Mouse (Mus musculus) liver (tissue): ENCODE data around the gene D5Ertd579e.
A peak's percentile ranks its signal among the peaks of the same experiment; 100 is the strongest.

Experiments
- DNase-seq: peaks from one replicate; pipeline ENCODE4 v3.0.0-alpha.2; 2020; ENCODE audit warnings: mixed read lengths

D5Ertd579e gene

DNA sequence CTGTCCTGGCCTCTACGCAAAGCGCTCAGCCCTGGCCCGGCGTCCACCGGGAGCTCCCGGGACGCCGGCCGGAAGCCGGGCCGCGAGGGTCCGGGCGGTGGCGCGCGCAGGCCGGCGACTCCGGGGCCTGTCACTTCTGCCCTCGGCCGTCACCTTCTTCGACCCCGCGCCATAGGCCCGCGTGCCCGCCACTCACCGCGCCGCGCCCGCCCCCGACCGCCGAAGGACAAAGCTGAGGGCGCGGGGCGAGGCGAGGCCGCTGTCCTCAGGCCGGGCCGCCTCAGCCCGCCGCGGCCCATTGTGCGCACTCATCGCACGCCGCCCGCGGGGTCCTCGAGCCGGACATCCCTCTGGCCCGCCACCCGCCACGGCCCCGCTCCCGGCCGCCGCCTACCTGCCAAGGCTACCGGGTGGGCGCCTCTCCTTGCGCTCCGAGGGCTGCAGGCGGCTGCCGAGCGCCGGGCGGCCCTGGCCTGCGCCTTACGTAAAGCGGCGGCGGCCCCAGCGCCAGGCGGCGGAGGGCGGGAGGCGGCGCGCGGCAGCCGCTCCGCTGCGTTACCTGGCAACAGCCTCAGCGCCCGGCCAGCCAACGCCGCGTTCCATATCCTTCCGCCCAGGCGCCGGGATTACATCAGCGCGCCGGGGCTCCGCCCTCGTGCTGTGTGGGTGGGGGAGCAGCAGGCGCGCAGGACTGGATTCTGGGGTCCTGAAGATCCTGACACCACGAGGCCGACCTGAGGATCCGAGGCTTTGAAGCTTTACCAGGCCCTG, at the start of gene D5Ertd579e:
D5Ertd579e (minus strand) TSS at position 564 of the 771 bp plus-strand sequence.
- DNase-seq, result peak; percentile 96

DNA sequence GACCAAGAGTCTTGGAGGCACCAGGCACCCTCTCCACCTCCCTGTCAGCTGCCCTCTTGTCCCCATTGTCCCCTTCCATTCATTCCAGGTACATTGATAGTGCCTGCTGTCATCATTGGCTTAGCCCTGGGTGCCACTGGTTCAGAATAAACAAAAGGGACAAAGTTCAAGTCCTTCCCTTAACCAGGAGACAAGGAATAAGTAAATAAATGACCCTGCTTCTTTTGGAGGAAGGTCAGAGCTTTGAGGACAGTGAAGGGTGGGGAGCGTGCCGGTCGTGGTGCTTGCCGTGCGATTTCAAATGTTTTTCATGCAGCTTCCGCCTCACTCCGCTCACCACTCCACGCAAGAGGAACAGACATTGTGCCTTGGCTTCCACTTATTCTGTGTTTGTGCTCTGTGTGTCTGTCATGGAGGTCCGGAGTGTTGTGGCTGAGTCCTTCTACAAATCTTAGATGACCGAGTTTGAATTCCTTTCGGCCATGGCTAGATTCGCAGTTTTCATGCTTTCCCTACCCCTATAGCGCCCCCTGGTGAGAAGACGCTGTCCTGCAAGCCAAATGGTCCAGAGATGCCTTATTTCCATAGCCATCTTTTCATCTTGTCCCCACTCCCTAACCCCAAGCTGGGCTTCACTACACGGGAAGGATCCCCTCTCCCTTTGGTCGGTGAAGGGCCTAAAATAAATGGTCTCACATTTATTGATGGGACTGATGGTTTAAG, 46.5 kb upstream of the D5Ertd579e start:
- peak; percentile 87 for DNase-seq

DNA sequence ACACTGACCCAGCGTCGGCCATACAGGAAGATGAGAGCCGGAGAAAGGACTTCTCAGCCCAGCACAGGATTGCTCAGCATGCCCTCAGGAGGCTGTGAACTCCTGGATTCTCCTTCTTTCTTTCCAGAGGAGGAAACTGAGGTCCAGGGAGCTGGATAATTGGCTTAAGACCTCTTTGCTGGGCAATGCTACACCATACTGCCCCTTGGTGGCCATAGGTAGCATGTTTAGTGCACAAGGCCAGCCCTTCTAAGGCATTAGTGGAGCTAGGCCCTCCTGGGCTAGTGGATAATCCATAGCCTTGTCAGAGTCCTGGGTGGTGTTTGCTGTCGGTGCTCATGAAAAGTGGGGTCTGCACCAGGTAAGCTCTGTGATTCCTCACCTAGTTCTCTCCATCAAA, 44.0 kb upstream of the D5Ertd579e start:
- DNase-seq, result peak; percentile 75

DNA sequence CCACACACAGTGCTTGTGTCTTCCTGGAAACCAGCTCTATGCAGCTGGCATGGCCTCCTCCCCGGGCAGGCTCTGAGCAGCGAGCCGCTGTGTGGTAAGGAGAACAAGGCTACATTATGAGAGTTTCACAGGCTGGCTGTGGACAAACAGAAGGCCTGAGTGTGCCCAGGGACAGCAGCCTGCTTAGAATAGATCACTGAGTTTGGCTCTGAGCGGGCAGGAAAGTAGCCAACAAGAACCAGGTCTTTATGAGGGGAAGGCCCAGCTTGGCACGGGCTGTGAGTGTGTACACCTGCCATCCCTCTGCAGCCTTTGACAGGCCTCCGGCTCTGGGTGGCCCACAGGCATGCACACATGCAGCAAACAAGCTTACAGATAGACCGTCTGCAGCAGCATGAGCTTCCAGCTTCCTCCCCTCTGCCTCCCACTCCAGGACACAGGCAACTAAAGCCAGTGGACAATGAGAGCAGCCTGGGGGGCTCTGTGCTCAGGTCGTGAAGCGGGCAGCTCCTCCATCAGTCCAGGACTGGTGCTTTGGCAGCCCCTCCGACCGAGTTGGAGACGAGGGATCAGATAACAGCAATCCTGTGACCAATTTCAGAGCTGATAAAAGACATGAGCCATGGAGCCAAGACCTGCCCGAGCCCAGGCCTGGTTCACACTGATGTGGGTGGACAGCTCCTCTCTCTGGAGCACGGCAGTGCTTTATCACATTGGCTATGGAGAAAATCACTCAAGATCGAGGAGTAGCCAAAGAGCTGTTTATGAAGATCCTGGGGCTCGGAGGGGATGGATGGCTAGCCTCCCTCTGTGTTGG, 43.2 kb upstream of the D5Ertd579e start:
- DNase-seq, result peak; percentile 44

DNA sequence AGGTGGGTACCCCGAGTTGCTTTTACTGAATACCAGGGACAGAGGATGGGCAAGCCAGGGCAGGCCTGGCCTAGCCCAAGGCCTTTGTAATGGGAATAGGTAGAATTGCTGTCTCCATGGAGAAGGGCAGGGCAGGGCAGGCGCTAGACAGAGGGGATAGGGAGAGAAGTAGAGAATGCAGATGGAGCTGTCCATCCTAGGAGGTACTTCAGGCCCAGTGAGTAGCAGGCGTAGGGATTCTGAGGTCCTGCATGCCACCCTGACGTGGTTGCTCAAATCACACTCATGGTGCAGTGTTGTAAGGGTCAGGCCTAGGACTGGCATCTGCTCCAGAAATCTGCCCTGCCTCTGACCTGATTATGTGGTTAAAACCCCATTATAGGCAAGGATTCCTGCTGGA, 41.9 kb upstream of the D5Ertd579e start:
- DNase-seq, result no peak

DNA sequence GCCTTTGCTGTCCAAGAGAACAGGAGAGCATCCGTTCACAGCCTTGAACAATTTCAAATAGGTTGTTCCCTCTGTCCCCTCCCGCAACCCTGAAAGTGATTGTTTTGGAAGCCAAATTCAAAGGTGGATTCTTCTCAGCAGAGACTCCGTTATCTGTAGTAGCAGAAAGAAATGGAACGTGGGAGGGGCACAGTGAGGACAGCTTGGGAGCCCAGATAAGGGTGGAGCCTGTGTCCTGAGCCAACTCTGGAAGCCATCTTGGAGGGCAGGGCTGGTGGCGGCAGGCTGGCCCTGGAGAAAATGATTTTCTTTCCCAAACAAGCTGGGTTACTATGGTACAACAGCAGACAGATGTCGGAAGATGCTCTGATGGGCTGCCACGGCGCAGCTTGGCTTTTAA, 40.2 kb upstream of the D5Ertd579e start:
- DNase-seq, result peak; percentile 93

DNA sequence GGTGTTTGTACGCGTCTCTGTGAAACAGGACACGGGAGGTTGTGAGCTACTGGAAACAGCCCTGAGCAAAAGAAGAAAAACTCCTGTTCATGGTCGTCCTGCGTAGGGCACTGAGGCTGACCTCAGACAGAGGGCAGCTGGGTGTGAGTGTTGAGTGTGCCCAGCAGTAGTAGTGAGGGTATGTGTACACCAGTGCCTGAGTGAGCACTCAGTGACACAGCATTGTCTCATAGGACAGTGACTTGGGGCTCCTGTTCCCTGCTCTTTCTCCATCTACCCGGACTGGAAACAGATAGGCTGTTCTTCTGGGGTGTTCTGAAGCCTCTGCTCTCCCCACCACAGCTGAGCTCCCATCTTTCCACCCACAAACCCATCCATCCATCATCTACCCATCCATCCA, 39.3 kb upstream of the D5Ertd579e start:
- peak; percentile 54 for DNase-seq

DNA sequence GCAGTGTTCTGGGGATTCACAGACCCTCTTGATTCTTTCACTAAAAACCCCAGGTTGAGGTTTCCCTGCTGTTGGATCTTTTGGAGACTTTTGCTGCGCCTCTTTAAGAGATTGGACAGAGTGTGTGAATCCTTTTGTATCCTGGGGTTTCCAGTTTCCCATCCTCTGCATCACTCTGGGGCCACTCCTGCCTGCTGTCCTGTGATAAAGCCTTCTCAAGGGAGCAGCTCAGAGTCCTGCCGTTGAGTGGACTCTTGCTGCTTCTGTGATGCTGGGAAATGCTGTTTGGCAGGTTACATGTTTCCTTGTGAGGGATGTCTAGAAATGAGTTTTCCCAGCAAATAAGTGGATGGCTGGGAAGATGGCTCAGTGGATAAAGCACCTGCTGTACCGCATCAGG, 37.6 kb upstream of the D5Ertd579e start:
- DNase-seq, result peak; percentile 82

DNA sequence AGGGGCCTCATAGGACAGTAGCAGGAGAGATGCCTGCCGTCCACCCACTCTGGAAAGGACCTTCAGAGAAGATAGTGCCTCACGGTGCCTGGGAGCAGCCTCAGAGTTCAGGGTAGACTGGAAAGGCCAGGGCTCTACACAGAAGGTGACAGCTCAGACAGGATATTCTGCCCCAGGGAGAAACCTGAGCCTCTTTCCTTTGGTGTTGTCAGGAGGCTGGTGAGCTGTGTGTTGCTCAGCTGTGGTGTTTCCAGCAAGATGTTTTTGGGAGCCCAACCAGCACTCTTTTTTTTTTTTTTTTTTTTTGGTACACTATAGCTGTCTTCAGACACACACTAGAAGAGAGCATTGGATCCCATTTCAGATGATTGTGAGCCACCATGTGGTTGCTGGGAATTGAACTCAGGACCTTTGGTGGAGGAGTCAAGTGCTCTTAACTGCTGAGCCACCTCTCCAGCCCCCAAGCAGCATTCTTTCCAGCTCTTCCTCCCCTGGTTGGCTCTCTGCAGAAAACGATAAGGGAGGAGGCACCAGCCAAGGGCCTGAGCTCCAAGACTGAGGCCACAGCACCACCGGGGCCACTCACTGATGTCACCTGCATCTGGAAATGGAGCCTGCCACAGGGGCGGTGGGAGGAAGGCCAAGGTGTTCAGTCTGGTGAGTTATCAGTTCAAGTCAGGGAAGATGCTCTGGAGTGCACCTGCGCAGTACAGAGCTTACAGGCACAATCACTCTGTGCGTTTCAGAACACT, 36.3 kb upstream of the D5Ertd579e start:
- DNase-seq, result peak; percentile 85

DNA sequence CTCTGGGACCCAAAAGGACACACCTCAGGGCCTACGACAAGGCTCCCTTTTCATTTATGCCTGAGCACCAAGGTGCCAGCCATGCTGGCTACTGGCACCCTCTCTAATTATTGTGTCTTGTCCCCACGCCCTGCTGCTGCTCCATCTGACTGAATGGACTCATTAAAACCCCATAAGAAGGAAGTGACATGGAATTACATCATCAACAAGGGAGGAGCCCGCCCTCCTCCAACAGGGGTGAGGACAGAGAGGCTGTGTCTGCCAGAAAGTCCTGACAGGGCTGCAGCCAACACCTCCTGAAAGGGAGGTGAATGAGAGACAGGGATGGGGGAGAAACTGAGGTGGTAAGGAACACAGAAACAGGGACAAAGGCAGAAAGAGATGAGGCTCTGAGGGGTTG, 34.9 kb upstream of the D5Ertd579e start:
- DNase-seq, result peak; percentile 60

DNA sequence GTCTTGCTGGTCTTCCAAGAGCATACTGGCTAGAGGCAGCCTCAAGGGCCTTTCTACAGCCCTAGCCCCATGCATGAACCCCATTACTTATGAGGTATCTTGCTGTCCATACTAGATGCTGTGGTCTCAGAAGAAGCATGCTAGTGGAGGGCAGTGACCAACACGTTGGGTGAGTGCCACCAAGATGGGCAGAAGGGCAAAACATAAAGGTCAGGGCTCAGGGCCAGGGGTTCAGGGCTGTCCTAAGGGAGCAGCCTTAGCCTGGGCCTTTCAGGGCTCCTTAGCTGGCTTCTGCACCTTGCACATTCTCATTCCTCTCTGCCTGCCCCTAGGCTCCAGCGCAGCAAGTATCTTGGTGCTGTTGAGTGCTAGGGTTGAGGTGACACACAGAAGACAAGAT, 34.1 kb upstream of the D5Ertd579e start:
- DNase-seq, result no peak

DNA sequence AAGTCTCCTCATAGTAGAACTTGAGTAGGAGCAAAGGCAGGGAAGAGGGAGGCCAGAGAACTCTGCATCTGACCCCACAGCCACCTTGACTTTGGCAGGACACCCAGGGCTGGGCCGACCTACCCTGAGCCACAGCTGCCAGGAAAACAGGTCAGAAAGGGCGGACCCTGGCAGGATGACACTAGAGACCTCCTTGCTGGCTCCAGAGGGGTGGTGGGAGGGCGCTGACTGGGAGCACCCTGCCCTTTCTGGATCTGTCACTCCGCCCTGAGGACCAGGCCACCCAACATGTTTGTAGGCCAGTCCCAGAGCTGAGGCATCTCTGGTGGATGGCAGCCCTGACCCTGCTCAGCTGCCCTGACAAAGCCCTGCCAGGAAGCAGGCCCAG, 33.3 kb upstream of the D5Ertd579e start:
- DNase-seq, result no peak

DNA sequence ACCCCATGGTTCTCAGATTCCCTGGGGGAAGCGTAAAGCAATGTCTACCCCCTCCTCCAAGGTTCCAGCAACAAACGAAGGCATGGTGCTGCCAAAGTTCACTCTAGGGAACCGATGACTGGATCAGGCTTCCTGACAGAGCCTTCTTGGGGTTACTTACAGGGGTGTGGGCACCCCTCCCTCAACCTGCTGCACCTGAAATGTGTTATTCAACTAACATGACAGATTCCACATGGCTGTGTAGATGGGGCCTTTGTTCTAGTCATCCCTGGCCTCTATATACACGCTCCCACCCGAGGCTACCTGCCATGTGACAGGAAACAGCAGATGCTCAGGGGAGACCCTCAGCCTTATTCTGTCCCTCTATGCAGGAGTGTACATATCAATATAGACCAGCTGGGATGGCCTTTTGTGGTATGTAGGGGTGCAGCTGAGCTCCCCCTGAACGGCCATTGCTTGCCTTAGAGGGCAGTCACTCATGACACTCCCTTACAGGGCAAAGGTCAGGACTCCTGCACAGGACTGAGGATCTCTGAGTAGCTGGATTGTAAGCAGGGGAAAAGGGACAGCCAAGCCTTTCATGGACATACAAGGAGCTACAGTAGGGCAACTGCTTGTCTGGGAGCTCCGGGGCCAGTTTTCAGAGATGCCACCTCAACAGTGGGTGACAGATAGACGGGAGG, 32.7 kb upstream of the D5Ertd579e start:
- no peak for DNase-seq

DNA sequence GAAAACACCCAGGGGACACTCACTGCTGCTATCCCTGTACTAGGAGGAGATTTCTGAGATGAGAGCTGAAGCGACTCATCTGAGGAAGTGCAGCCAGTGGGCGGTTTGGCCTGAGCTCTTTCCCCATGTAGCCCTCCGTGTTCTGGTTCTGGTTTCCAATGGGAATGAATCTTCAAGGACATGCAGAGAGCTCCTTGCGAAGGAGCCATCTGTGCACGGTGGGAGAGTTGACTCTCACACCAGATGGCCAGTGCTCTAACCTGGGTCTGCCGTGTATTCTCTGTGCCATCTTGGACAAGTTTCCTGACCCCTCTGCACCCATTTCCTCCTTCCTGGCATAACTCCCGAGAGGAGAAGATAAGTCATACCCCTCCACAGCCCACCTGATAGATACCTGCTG, 32.0 kb upstream of the D5Ertd579e start:
- DNase-seq, result no peak

DNA sequence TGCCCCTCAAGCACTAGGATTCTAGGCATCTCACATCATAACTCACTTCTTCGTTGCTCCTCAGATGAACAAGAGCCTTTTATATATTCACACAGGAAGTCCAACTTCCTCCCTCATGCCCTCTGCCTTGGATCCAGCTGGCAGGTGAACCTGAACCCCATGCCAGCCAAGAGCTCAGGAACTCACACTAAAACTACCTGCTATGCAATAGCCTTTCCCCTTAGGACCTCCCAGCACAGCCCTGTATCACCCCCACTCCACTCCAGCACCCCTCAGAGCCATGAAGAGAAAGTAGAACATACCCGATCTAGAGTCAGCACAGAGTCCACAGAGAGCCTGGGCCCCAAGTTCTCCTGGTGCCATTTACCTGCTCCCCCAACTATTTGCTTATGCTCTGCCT, 31.3 kb upstream of the D5Ertd579e start:
- DNase-seq, result no peak

DNA sequence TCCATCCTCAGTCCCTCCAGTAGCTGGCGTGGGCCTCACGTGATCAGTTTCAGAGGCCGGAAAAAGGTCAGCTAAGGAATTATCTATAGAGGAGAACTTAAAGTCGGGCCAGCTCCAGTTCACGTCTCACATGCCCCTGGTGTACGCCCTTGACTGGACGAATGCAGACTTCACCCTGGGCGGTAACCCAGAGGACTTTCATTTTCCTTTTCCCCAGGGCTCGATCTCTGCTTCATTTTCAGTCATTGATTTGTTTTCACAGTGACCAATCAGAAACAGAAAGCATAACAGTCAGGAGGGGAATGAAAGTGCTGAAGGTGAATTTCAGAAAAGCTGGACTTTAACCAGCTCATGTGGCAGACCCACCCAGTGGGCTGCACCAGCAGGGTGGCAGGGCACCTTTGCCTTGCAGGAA, 30.6 kb upstream of the D5Ertd579e start:
- DNase-seq, result no peak

DNA sequence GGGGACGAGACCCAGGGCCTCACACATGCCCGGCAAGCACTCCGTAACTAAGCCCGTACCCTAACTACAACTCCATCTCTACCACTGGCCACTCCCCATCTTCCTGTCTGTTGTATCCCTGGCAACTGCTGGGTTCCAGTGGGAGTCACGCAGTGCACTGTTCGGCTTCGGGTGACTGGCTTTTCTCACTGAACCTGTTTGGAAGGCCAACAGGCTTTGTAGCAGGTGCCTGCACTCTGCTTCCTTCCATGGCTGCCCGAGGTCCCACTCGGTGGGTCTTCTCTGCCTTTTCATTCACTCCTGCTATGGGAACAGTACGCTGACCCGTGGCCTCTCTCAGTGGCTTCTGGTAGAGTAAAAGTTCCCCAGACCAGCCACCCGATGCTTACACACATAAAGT, 30.0 kb upstream of the D5Ertd579e start:
- no peak for DNase-seq

DNA sequence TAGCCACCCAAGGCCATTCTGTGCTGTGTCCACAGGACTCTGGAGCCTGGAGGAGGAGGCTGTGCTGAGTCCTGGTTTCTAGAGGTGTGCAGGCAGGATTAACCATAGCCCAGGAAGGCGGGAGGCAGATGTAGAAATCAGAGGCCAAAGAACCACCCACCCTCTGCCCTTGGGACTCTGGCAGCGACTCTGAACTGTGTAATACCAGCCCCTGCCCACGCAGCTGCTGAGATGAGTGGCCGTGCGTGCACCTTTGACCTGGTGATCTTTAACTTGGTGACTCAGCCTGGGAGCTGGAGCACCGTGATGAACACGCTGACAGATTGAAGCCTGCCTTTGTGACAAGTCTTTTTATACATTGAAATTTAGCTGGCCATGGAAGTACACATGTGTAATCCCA, 28.4 kb upstream of the D5Ertd579e start:
- DNase-seq, result peak; percentile 57

DNA sequence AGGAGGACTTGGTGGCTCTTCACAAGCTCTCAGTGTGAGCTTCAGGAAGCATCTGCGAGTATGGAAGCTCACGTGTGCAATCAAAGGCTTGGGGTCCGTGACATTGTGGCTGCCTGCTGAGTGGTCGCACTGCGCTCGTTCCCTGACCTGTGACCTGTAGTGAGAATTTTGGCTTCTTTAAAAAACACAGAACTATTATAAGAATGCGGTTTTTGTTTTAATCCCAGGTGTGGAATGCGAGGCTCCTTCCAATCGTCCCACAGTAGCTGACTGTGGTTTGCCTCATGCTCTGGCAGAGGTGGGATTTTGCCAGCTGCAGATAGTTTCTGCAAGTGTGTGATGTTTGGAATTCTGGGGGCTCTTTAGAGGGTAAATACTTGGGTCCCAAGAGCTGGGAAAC, 27.5 kb upstream of the D5Ertd579e start:
- no peak for DNase-seq

DNA sequence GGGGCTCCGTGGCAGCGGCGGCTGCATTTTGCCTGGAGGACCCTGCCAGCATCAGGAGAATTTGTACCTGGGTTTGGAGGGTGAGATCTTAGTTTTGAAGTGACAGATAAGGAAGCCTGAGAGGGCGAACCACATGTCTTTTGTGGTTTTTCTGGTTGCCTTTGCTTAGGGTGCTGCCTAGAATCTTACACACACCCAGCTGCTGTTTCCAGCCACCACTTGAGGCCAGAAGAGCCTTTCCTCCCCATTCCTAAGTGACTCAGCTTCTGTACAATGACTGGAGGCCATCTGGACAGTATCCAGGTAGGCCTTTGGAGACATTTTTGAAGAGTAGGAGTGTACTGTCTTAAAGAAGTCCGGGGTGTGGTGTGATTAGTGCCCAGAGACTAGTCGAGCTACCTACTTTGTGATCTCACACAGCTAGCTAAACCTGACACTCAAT, 26.6 kb upstream of the D5Ertd579e start:
- DNase-seq, result peak; percentile 54

DNA sequence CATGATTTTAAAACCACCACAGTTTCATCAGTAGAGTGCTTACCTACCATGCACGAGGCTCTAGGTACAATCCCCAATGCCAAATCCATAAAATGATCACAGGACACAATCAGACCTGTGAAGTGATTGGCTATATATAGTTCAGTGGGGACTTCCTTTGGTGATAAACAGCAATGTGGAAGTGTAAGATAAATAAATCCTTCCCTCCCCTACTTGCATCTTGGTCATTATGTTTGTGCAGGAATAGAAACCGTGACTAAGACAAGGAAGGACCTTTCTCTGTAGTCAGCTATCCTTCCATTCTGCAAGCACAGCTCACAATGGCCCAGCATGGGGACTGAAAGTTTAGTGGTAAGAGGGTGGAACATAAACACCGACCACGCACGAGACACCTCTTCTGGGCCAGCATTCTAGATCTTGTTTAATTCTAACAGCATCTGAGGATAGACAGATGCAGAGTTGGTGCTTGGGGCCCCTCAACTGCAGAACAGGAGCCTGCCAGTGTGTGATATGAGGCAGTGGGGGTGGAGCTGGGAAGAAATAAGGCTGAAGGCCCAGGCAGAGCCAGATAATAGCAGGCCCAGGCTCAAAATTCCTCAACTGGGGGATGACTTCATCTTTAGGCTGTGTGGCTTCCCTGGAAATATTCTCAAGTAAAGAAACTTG, 25.0 kb upstream of the D5Ertd579e start:
- peak; percentile 90 for DNase-seq

DNA sequence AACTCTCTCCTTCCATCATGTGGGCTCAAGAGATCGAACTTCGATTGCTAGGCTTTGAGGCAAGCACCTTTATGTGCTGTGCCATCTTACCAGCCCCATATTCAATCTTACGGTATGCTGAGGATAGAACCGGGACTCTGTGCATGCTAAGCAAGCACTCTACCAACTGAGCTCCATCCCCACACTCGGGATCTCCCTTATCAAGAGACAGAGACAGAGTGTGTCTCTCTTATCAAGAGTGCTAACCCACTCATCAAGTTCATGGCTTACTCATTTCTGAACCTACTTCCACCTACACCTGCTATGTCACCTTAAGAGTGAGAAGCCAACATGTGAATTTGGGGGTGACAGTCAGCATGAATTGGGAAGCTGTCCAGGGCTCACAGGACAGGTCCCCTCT, 24.4 kb upstream of the D5Ertd579e start:
- peak; percentile 63 for DNase-seq
